Mouse (Mus musculus) CH12.LX (cell line): ENCODE data around the gene Fam49a.

Experiments
- BHLHE40 ChIP-seq: IDR thresholded peaks from 2 replicates; pipeline ENCODE4 v1.6.1; 2011; ENCODE audit warnings: mild to moderate bottlenecking, low read depth, low read length, improper control_type of control experiment
- CTCF ChIP-seq, 2 experiments: IDR thresholded peaks in 1 of 2; conservative IDR thresholded peaks in 1 of 2; 2 replicates each; pipeline ENCODE4 v1.5.1; 2011 to 2012; ENCODE audit warnings: low read depth in 2 of 2, low read length in 2 of 2, improper control_type of control experiment in 1 of 2, inconsistent platforms in 1 of 2, mild to moderate bottlenecking in 1 of 2, moderate library complexity in 1 of 2
- MAZ ChIP-seq: IDR thresholded peaks from 2 replicates; pipeline ENCODE4 v1.6.1; 2012; ENCODE audit warnings: low read depth, mild to moderate bottlenecking, inconsistent platforms, low read length, improper control_type of control experiment, moderate library complexity
- POLR2A ChIP-seq: IDR thresholded peaks from 2 replicates; pipeline ENCODE4 v1.6.1; 2011; ENCODE audit warnings: low read depth, mild to moderate bottlenecking, improper control_type of control experiment, low read length
- USF1 ChIP-seq: IDR thresholded peaks from 2 replicates; pipeline ENCODE4 v1.6.1; 2014; ENCODE audit warnings: low read depth, mild to moderate bottlenecking, inconsistent platforms, low read length, improper control_type of control experiment
- USF2 ChIP-seq: conservative IDR thresholded peaks from 2 replicates; pipeline ENCODE4 v1.6.1; 2011; ENCODE audit warnings: low read depth, low read length, improper control_type of control experiment
- ZC3H11A ChIP-seq: IDR thresholded peaks from 2 replicates; pipeline ENCODE4 v1.6.1; 2012; ENCODE audit warnings: low read depth, mild to moderate bottlenecking, inconsistent platforms, low read length, improper control_type of control experiment

DNA sequence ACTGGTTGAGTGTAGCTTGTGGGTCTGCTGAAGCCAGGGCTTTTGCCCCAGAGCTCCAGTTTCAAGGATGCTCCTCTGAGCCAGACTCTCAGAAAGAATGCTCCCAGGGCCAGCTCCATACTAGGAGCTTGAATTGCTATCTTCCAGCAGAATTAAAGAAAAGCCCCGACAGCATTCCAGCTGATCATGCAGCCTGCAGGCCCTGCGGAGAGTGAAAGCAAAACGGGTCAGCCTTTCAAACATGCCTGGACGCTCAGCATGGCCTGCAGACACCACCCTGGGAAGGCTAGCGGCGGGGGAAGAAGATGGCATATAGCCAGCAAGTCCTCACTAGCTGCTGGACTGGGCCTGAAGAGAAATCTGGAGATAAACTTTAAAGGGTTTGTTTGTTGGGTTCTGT is 55.0 kb downstream of the Fam49a start:
- no peak for TF ChIP-seq POLR2A
- TF ChIP-seq ZC3H11A = no peak
- no peak for TF ChIP-seq USF1
- no peak for TF ChIP-seq USF2
- TF ChIP-seq BHLHE40 = no peak
- no peak for TF ChIP-seq CTCF (conservative IDR thresholded peaks at IDR 0.05 in 1 of 2, IDR thresholded peaks at IDR 0.05 in 1 of 2; ENCODE audit: low read depth in 2 of 2, low read length in 2 of 2)
- no peak for TF ChIP-seq MAZ
